Mouse (Mus musculus) ovary, postnatal 10 days (tissue): ENCODE measurements around the gene Hirip3.

Source experiments
- DNase-seq: peaks from one replicate; pipeline ENCODE4 v3.0.0; 2022; ENCODE audit warnings: low spot score

The Hirip3 gene

GRCm38 (mm10) chr7:126914844-126915243, 53.1 kb downstream of the Hirip3 start:
- DNase-seq = no peak
